Mouse (Mus musculus): ENCODE measurements around the gene Setd1a. TPM values are rescaled to one million over a fixed set of nuclear protein-coding genes. Genes with fewer than 3 reads are reported as not detected.
A peak's percentile ranks its signal among the peaks of the same experiment; 100 is the strongest.
"Not testable (repeated sequence)": the region's sequence is repeated elsewhere in the genome, so short reads cannot be mapped to it uniquely, and the experiment has no call there.

The Setd1a gene
- polyA plus RNA-seq, 1 experiment from 2014 or later, result 30.0 TPM

DNA sequence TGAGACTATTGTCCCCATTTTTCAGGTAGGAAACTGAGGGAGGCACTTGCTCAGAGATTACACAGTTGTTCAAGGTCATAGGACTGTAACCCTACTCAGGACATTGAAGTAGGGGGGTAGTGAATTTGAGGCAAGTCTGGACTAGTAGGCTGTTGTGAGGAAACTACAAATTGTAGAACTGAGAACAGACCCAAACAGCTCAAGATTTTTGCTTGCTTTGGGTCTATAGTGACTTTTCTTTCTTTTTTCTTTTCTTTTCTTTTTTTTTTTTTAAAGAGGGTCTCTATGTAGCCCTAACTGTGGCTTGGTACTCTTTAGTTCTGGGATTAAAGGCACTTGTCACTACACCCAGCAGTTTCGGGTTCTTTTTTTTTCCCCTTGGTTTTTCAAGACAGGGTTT lies 3.9 kb upstream of the Setd1a start:
- ChIA-PET CTCF (interaction anchor here (1.1 to 1.3 kb wide), 3 partner anchors 8 to 162 kb away, joined by 3 to 4 read pairs (median 3); no protein-coding TSS in a partner anchor), POLR2A (no interaction called here)
- no peak for ATAC-seq
- in situ Hi-C loops (cut with MboI; ENCODE audit: low pct_unique_long_range_greater_than_20kb), result no loop called here
- DNase-seq (ENCODE audit: low read depth, low spot score), result no peak
- H3K27me3 ChIP-seq, result no peaks in the 10 kb centered on the region
- no peak for TF ChIP-seq CTCF (IDR thresholded peaks at IDR 0.05)

GRCm38 (mm10) chr7:127773664-127774384 lies 2.6 kb upstream of the Setd1a start:
- no peaks in the 10 kb centered on the region for H3K27me3 ChIP-seq
- ChIA-PET POLR2A (interaction anchor here (0.5 to 1.5 kb wide), 2 partner anchors 28 to 65 kb away, joined by 4 read pairs; no protein-coding TSS in a partner anchor), CTCF (interaction anchor here (0.9 to 1.4 kb wide), 12 partner anchors 9 to 219 kb away, joined by 3 to 4 read pairs (median 3); partner anchors contain the start of gene Fbxl19)
- ATAC-seq (no peak), DNase-seq (ENCODE audit: low read depth, low spot score) (no peak)
- no peak for TF ChIP-seq CTCF (IDR thresholded peaks at IDR 0.05)
- in situ Hi-C loops (cut with MboI; ENCODE audit: low pct_unique_long_range_greater_than_20kb), result no loop called here

DNA sequence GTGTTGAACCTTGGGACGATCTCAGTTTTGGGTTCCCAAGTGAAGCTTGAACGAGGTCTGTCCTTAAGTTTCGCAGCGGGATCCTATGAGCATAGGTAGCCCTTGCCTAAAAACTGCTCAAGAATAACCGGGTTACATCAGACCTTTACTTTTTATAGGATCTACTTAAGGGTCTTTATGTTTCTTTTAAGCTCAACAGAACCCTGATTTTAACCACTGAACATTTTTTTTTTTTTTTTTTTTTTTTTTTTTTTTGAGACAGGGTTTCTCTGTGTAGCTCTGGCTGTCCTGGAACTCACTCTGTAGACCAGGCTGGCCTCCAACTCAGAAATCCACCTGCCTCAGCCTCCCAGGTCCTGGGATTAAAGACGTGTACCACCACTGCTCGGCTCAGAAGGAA lies 633 bp upstream of the Setd1a start:
- H3K27me3 ChIP-seq; CTCF ChIA-PET; DNase-seq (ENCODE audit: low read depth, low spot score); ATAC-seq: not testable (repeated sequence)
- POLR2A ChIA-PET, result interaction anchor here (0.7 to 1.0 kb wide), 2 partner anchors 9 to 100 kb away, joined by 4 to 5 read pairs; partner anchors contain the start of genes Gm49388 and Zfp646
- in situ Hi-C loops (cut with MboI; ENCODE audit: low pct_unique_long_range_greater_than_20kb), result loop anchor here (5.0 kb wide), 1 partner anchor 161 kb away; no protein-coding TSS in a partner anchor

DNA sequence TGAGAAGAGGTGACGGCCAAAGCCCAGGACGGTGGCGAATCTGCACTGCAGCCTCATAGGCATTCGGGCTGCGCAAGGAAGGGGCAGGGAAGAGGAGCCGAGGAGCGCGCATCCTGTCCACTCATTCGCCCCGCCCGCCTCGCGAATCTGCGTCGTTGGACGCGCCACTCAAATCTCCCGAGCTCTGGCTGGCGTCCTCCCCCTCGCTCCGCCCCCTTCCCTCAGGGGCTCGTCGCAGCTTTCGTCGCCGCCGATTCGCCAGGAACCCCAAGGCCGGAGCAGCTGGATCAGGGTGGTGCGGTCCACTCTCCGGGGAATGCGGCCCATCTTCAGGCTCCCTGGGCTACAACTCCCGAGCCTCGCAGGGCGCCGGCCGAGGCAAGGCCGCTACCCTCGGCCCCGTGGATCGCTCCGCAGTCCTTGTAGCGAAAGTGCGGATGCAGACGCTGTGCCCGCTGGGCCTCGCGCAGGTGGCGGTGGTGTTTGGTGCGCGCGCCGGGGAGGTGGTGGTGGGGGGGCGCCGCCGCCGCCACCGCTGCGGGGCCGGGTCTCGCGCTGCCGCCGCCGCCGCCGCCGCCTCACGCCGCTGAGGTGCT lies 506 bp downstream of the Setd1a start:
- peak; percentile 68 for DNase-seq (ENCODE audit: low read depth, low spot score)
- H3K27me3 ChIP-seq, result no peaks in the 10 kb centered on the region
- no peak for TF ChIP-seq CTCF (IDR thresholded peaks at IDR 0.05)
- POLR2A ChIA-PET, result interaction anchor here (0.7 to 1.5 kb wide), 4 partner anchors 8 to 69 kb away, joined by 3 to 5 read pairs (median 4); partner anchors contain the start of gene Gm49388
- ATAC-seq, result peak; percentile 83
- in situ Hi-C loops (cut with MboI; ENCODE audit: low pct_unique_long_range_greater_than_20kb), result loop anchor here (5.0 kb wide), 1 partner anchor 160 kb away; no protein-coding TSS in a partner anchor
- CTCF ChIA-PET, result no interaction called here

- in situ Hi-C loops (cut with MboI; ENCODE audit: low pct_unique_long_range_greater_than_20kb), result loop anchor here (5.0 kb wide), 1 partner anchor 160 kb away; no protein-coding TSS in a partner anchor
- POLR2A ChIA-PET, result interaction anchor here (0.5 to 1.5 kb wide), 7 partner anchors 14 to 704 kb away, joined by 3 to 5 read pairs (median 3); no protein-coding TSS in a partner anchor
Observed at GRCm38 (mm10) chr7:127777474-127778266, 1.2 kb downstream of the Setd1a start.

DNA sequence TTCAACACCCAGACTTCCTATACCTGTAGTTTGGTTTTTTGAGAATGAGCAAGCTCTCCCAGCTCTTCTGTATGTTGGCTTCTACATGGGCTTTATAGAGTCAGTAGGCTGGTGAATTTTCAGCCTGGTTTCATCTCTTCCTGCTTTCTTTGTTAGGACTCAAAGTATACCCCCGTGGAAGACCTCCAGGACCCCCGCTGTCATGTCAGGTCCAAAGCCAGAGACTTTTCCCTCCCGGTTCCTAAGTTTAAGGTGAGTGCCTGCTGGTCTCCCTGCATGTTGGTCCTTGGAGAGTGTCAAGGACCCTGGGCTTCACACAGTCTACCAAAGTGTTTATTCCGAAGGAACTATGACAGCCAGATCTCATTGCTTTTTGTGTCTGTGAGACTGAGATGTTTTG lies 1.9 kb downstream of the Setd1a start:
- POLR2A ChIA-PET, result interaction anchor here (0.5 kb wide), 1 partner anchor 705 kb away, joined by 4 read pairs; no protein-coding TSS in a partner anchor
- DNase-seq (ENCODE audit: low read depth, low spot score) (no peak), ATAC-seq (no peak)
- in situ Hi-C loops (cut with MboI; ENCODE audit: low pct_unique_long_range_greater_than_20kb), result loop anchor here (5.0 kb wide), 1 partner anchor 159 kb away; no protein-coding TSS in a partner anchor
- no peaks in the 10 kb centered on the region for H3K27me3 ChIP-seq
- CTCF ChIA-PET, result interaction anchor here (0.9 kb wide), 1 partner anchor 22 kb away, joined by 4 read pairs; the partner anchor contains the start of gene Hsd3b7
- TF ChIP-seq CTCF (IDR thresholded peaks at IDR 0.05), result no peak

More at GRCm38 (mm10) chr7:127777474-127778266, 1.2 kb downstream of the Setd1a start:
- no peak for DNase-seq (ENCODE audit: low read depth, low spot score)
- CTCF ChIA-PET, result interaction anchor here (0.9 kb wide), 1 partner anchor 23 kb away, joined by 4 read pairs; the partner anchor contains the start of gene Hsd3b7
- peak; percentile 41 for ATAC-seq
- TF ChIP-seq CTCF (IDR thresholded peaks at IDR 0.05), result no peak
- H3K27me3 ChIP-seq, result no peaks in the 10 kb centered on the region

DNA sequence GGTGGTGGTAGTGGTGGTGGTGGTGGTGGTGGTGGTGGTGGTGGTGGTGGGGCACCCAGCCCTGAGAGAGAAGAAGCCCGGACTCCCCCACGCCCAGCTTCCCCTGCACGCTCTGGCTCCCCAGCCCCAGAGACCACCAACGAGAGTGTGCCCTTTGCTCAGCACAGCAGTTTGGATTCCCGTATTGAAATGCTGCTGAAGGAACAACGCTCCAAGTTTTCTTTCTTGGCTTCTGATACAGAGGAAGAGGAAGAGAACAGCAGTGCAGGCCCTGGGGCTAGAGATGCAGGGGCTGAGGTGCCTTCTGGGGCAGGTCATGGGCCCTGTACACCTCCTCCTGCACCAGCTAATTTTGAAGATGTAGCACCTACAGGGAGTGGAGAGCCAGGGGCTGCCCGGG lies 8.8 kb downstream of the Setd1a start, which contains the start of gene Gm49388:
Gm49388 (plus strand) TSS at position 301 of the 400 bp plus-strand sequence.
- no peak for TF ChIP-seq CTCF (IDR thresholded peaks at IDR 0.05)
- POLR2A ChIA-PET, result interaction anchor here (1.7 kb wide), 1 partner anchor 9 kb away, joined by 4 read pairs; the partner anchor contains the start of gene Setd1a
- in situ Hi-C loops (cut with MboI; ENCODE audit: low pct_unique_long_range_greater_than_20kb), result no loop called here

GRCm38 (mm10) chr7:127797076-127797845 lies 20.8 kb downstream of the Setd1a start:
- no peak for DNase-seq (ENCODE audit: low read depth, low spot score)
- in situ Hi-C loops (cut with MboI; ENCODE audit: low pct_unique_long_range_greater_than_20kb), result no loop called here
- no peaks in the 10 kb centered on the region for H3K27me3 ChIP-seq
- POLR2A ChIA-PET, result interaction anchor here (0.6 kb wide), 1 partner anchor 187 kb away, joined by 5 read pairs; no protein-coding TSS in a partner anchor
- no peak for ATAC-seq
- TF ChIP-seq CTCF (IDR thresholded peaks at IDR 0.05), result no peak
- CTCF ChIA-PET, result interaction anchor here (1.1 to 1.5 kb wide), 3 partner anchors 23 to 411 kb away, joined by 3 read pairs; no protein-coding TSS in a partner anchor

More for the DNA sequence above, 8.8 kb downstream of the Setd1a start, which contains the start of gene Gm49388:
- ATAC-seq (no peak), DNase-seq (ENCODE audit: low read depth, low spot score) (no peak)
- CTCF ChIA-PET, result interaction anchor here (1.5 kb wide), 1 partner anchor 12 kb away, joined by 4 read pairs; no protein-coding TSS in a partner anchor
- no peaks in the 10 kb centered on the region for H3K27me3 ChIP-seq

GRCm38 (mm10) chr7:127798591-127798990 lies 22.1 kb downstream of the Setd1a start:
- DNase-seq (ENCODE audit: low read depth, low spot score) (no peak), ATAC-seq (no peak)
- in situ Hi-C loops (cut with MboI; ENCODE audit: low pct_unique_long_range_greater_than_20kb), result no loop called here
- POLR2A ChIA-PET, result interaction anchor here (1.2 kb wide), 1 partner anchor 76 kb away, joined by 6 read pairs; no protein-coding TSS in a partner anchor
- no peaks in the 10 kb centered on the region for H3K27me3 ChIP-seq
- CTCF ChIA-PET, result interaction anchor here (1.5 kb wide), 1 partner anchor 410 kb away, joined by 3 read pairs; no protein-coding TSS in a partner anchor
- TF ChIP-seq CTCF (IDR thresholded peaks at IDR 0.05), result no peak

Measured in Patski (cell line).